Mouse (Mus musculus) hindbrain, embryonic 16.5 days (tissue): ENCODE data around the gene Itpr1. TPM values are rescaled to one million over a fixed set of nuclear protein-coding genes. Genes with fewer than 3 reads are reported as not detected.

Experiments
- ATAC-seq: fragments of 200-750 bp; cut with Nextera tagmentation; 2 replicates; pipeline ENCODE4 v1.8.0; 2017; ENCODE audit warnings: moderate TSS enrichment, moderate library complexity
- H3K27ac ChIP-seq: fragments of 300-500 bp; sonication (generic); 2 replicates; pipeline ENCODE4 v1.5.1; 2014; ENCODE audit warnings: low read depth, mild to moderate bottlenecking, control low read depth, low read length, moderate library complexity
- H3K27me3 ChIP-seq: fragments of 300-500 bp; sonication (generic); replicated peaks from 2 replicates; pipeline ENCODE4 v1.6.1; 2014; ENCODE audit warnings: low read length; ENCODE audit not compliant: control insufficient read depth, insufficient read depth
- H3K36me3 ChIP-seq: fragments of 300-500 bp; sonication (generic); 2 replicates; pipeline ENCODE4 v1.6.1; 2014; ENCODE audit warnings: mild to moderate bottlenecking, low read length, moderate library complexity, mixed read lengths; ENCODE audit not compliant: control insufficient read depth, insufficient read depth
- H3K4me1 ChIP-seq: fragments of 300-500 bp; sonication (generic); 2 replicates; pipeline ENCODE4 v1.6.1; 2014; ENCODE audit warnings: low read depth, low read length; ENCODE audit not compliant: control insufficient read depth, insufficient read depth
- H3K4me2 ChIP-seq: fragments of 300-500 bp; sonication (generic); 2 replicates; pipeline ENCODE4 v1.6.1; 2014; ENCODE audit warnings: mild to moderate bottlenecking, low read length, control low read depth, moderate library complexity
- H3K4me3 ChIP-seq: fragments of 300-500 bp; sonication (generic); 2 replicates; pipeline ENCODE4 v1.5.1; 2014; ENCODE audit warnings: mild to moderate bottlenecking, low read length, control low read depth, moderate library complexity
- H3K9ac ChIP-seq: fragments of 300-500 bp; sonication (generic); 2 replicates; pipeline ENCODE4 v1.6.1; 2014; ENCODE audit warnings: low read depth, mild to moderate bottlenecking, control low read depth, low read length, moderate library complexity
- H3K9me3 ChIP-seq: fragments of 300-500 bp; sonication (generic); 2 replicates; pipeline ENCODE4 v1.6.1; 2014; ENCODE audit warnings: mild to moderate bottlenecking, low read length, moderate library complexity; ENCODE audit not compliant: control insufficient read depth
- WGBS: fragments of 180-500 bp; shearing (Covaris S2); extraction: QIAGEN DNeasy Blood & Tissue Kit; methylation state at CpG from one replicate; pipeline ENCODE4 v1.1.7; 2014; 5-methylcytosine and 5-hydroxymethylcytosine counted together
- polyA plus RNA-seq: library from polyadenylated mRNA; unstranded; fragments of >200 nt; fragmentation: Nextera tagmentation; extraction: Ambion mirVana; gene quantifications from 2 replicates; pipeline ENCODE4 v1.2.1, GENCODE M21; 2015

The Itpr1 gene
- polyA plus RNA-seq, 1 experiment from 2014 or later: 5.6 TPM

- ATAC-seq: peak; percentile 62
- WGBS: 12% methylated on average over 5 of the region's 5 CpGs
- H3K27ac ChIP-seq: no peak overlapping the region; the same call in 1 of the 2 replicates
Measured at GRCm38 (mm10) chr6:108457063-108457405, 244.1 kb downstream of the Itpr1 start.

GRCm38 (mm10) chr6:108457516-108458181, 244.8 kb downstream of the Itpr1 start:
- Histone ChIP-seq H3K9me3 (no peaks in the 10 kb centered on the region), H3K4me2 (no peak overlapping the region), H3K36me3 (no peaks in the 10 kb centered on the region), H3K4me3 (no peak overlapping the region), H3K4me1 (peaks cover 18% of the 10 kb centered on the region), H3K9ac (no peak overlapping the region), H3K27ac (no peak overlapping the region), H3K27me3 (no peaks in the 10 kb centered on the region)
- 49% methylated on average over 14 of the region's 14 CpGs for WGBS
- ATAC-seq: no peak

More at GRCm38 (mm10) chr6:108457063-108457405, 244.1 kb downstream of the Itpr1 start:
- Histone ChIP-seq H3K4me2 (peak overlapping the region; percentile 59), H3K27me3 (no peaks in the 10 kb centered on the region), H3K4me3 (no peak overlapping the region), H3K9ac (no peak overlapping the region), H3K36me3 (no peaks in the 10 kb centered on the region), H3K9me3 (no peaks in the 10 kb centered on the region), H3K4me1 (peaks cover 18% of the 10 kb centered on the region)

GRCm38 (mm10) chr6:108458182-108458571, 245.3 kb downstream of the Itpr1 start:
- peaks cover 18% of the 10 kb centered on the region for H3K4me1 ChIP-seq
- H3K36me3 ChIP-seq: no peaks in the 10 kb centered on the region
- no peak overlapping the region for H3K4me3 ChIP-seq
- H3K9ac ChIP-seq: no peak overlapping the region
- no peaks in the 10 kb centered on the region for H3K27me3 ChIP-seq
- no peak overlapping the region for H3K27ac ChIP-seq
- H3K9me3 ChIP-seq: no peaks in the 10 kb centered on the region
- H3K4me2 ChIP-seq: no peak overlapping the region
- ATAC-seq: no peak
- WGBS: 19% methylated on average over 2 of the region's 2 CpGs

- Histone ChIP-seq H3K9me3 (no peaks in the 10 kb centered on the region), H3K4me1 (peaks cover 18% of the 10 kb centered on the region), H3K27me3 (no peaks in the 10 kb centered on the region), H3K27ac (no peak overlapping the region), H3K9ac (no peak overlapping the region), H3K4me3 (no peak overlapping the region), H3K36me3 (no peaks in the 10 kb centered on the region), H3K4me2 (no peak overlapping the region)
- ATAC-seq: no peak
- WGBS: 87% methylated on average over 11 of the region's 11 CpGs
Measured at GRCm38 (mm10) chr6:108458826-108459225, 245.9 kb downstream of the Itpr1 start.

- no peak for ATAC-seq
- Histone ChIP-seq H3K4me1 (no peaks in the 10 kb centered on the region), H3K36me3 (no peaks in the 10 kb centered on the region), H3K27me3 (no peaks in the 10 kb centered on the region), H3K27ac (no peak overlapping the region), H3K4me3 (no peak overlapping the region), H3K9me3 (no peaks in the 10 kb centered on the region), H3K4me2 (no peak overlapping the region), H3K9ac (no peak overlapping the region)
- WGBS: 89% methylated on average over 8 of the region's 8 CpGs
Measured at GRCm38 (mm10) chr6:108464308-108464979, 251.5 kb downstream of the Itpr1 start.

GRCm38 (mm10) chr6:108465159-108465558, 252.3 kb downstream of the Itpr1 start:
- H3K36me3 ChIP-seq: no peaks in the 10 kb centered on the region
- 94% methylated on average over 5 of the region's 5 CpGs for WGBS
- no peak overlapping the region for H3K27ac ChIP-seq
- no peaks in the 10 kb centered on the region for H3K27me3 ChIP-seq
- ATAC-seq: no peak
- no peaks in the 10 kb centered on the region for H3K4me1 ChIP-seq
- H3K4me2 ChIP-seq: no peak overlapping the region
- H3K4me3 ChIP-seq: no peak overlapping the region
- H3K9ac ChIP-seq: no peak overlapping the region
- H3K9me3 ChIP-seq: no peaks in the 10 kb centered on the region

- Histone ChIP-seq H3K36me3 (no peaks in the 10 kb centered on the region), H3K9me3 (no peaks in the 10 kb centered on the region), H3K27ac (no peak overlapping the region), H3K4me3 (no peak overlapping the region), H3K9ac (no peak overlapping the region), H3K4me2 (no peak overlapping the region), H3K4me1 (no peaks in the 10 kb centered on the region), H3K27me3 (no peaks in the 10 kb centered on the region)
- 87% methylated on average over 8 of the region's 8 CpGs for WGBS
- no peak for ATAC-seq
Measured at GRCm38 (mm10) chr6:108466061-108466531, 253.2 kb downstream of the Itpr1 start.

GRCm38 (mm10) chr6:108467597-108467996, 254.7 kb downstream of the Itpr1 start:
- WGBS: 70% methylated on average over 6 of the region's 6 CpGs
- ATAC-seq: no peak

GRCm38 (mm10) chr6:108468226-108468825, 255.4 kb downstream of the Itpr1 start:
- Histone ChIP-seq H3K27me3 (no peaks in the 10 kb centered on the region), H3K9me3 (no peaks in the 10 kb centered on the region), H3K27ac (no peak overlapping the region), H3K4me2 (no peak overlapping the region), H3K4me1 (no peaks in the 10 kb centered on the region), H3K36me3 (no peaks in the 10 kb centered on the region), H3K4me3 (no peak overlapping the region), H3K9ac (no peak overlapping the region)
- no peak for ATAC-seq
- 73% methylated on average over 3 of the region's 3 CpGs for WGBS

More at GRCm38 (mm10) chr6:108467597-108467996, 254.7 kb downstream of the Itpr1 start:
- Histone ChIP-seq H3K4me1 (no peaks in the 10 kb centered on the region), H3K36me3 (no peaks in the 10 kb centered on the region), H3K27ac (no peak overlapping the region), H3K4me2 (no peak overlapping the region), H3K9ac (no peak overlapping the region), H3K9me3 (no peaks in the 10 kb centered on the region), H3K27me3 (no peaks in the 10 kb centered on the region), H3K4me3 (no peak overlapping the region)
